Mouse (Mus musculus) heart, embryonic 16.5 days (tissue): ENCODE results near the gene Pitpnm1. TPM values are rescaled to one million over a fixed set of nuclear protein-coding genes. Genes with fewer than 3 reads are reported as not detected.

Experiments used
- ATAC-seq: fragments of 200-750 bp; cut with Nextera tagmentation; replicated peaks from 2 replicates; pipeline ENCODE4 v1.8.0; 2017; ENCODE audit warnings: moderate number of reproducible peaks; ENCODE audit not compliant: insufficient read depth, low FRiP score; ENCODE audit errors: extremely low read depth
- H3K27ac ChIP-seq: fragments of 300-500 bp; sonication (generic); 2 replicates; pipeline ENCODE4 v1.5.1; 2014; ENCODE audit warnings: mild to moderate bottlenecking, low read length, control low read depth, moderate library complexity
- H3K27me3 ChIP-seq: fragments of 300-500 bp; sonication (generic); 2 replicates; pipeline ENCODE4 v1.6.1; 2014; ENCODE audit warnings: low read length, mixed read lengths; ENCODE audit not compliant: control insufficient read depth, insufficient read depth
- H3K36me3 ChIP-seq: fragments of 300-500 bp; sonication (generic); 2 replicates; pipeline ENCODE4 v1.6.1; 2014; ENCODE audit not compliant: control insufficient read depth, insufficient read depth
- H3K4me1 ChIP-seq: fragments of 300-500 bp; sonication (generic); 2 replicates; pipeline ENCODE4 v1.6.1; 2014; ENCODE audit warnings: low read length, mixed read lengths; ENCODE audit not compliant: control insufficient read depth, insufficient read depth
- H3K4me2 ChIP-seq: fragments of 300-500 bp; sonication (generic); 2 replicates; pipeline ENCODE4 v1.6.1; 2014; ENCODE audit warnings: low read depth, mild to moderate bottlenecking, control low read depth, low read length
- H3K4me3 ChIP-seq: fragments of 300-500 bp; sonication (generic); 2 replicates; pipeline ENCODE4 v1.5.1; 2014; ENCODE audit warnings: mild to moderate bottlenecking, control low read depth, low read length
- H3K9ac ChIP-seq: fragments of 300-500 bp; sonication (generic); 2 replicates; pipeline ENCODE4 v1.6.1; 2014; ENCODE audit warnings: low read length, control low read depth
- H3K9me3 ChIP-seq: fragments of 300-500 bp; sonication (generic); replicated peaks from 2 replicates; pipeline ENCODE4 v1.6.1; 2016; ENCODE audit warnings: low read length; ENCODE audit not compliant: control insufficient read depth
- WGBS: fragments of 180-500 bp; shearing (Covaris S2); extraction: QIAGEN DNeasy Blood & Tissue Kit; methylation state at CpG from one replicate; pipeline ENCODE4 v1.1.7; 2014; 5-methylcytosine and 5-hydroxymethylcytosine counted together
- polyA plus RNA-seq: library from polyadenylated mRNA; unstranded; fragments of >200 nt; fragmentation: Nextera tagmentation; extraction: Ambion mirVana; gene quantifications from 2 replicates; pipeline ENCODE4 v1.2.1, GENCODE M21; 2015

The Pitpnm1 gene
- polyA plus RNA-seq, 1 experiment from 2014 or later = 29.4 TPM

DNA sequence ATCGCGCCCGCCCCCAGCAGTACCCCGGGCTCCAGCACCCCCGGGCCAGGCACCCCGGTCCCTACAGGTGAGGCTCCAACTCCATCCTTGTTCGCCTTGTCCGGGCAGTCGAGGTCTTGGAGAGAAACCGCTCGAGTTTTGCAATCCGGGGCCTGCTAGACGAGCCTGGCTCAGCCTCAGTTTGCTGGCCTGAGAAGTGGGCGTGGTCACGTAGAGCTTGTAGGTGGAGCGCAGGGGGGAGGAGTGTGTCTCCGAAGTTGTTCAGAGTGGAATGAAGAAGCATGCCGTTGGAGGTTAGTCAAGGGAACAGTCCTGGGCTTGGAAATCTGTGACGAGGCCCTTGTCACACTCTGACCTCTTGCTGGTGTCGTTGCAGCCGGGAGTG is 2.4 kb upstream of the Pitpnm1 start:
- Histone ChIP-seq H3K4me3 (peak overlapping the region; percentile 70), H3K9ac (peak overlapping the region; percentile 71), H3K27ac (peak overlapping the region; percentile 77), H3K27me3 (peaks cover 18% of the 10 kb centered on the region; the same call in 1 of the 2 replicates), H3K4me1 (peaks cover 32% of the 10 kb centered on the region), H3K36me3 (no peaks in the 10 kb centered on the region), H3K4me2 (peak overlapping the region; percentile 68), H3K9me3 (no peaks in the 10 kb centered on the region)
- peak; percentile 21 for ATAC-seq
- WGBS = under 1% methylated on average over 21 of the region's 21 CpGs

DNA sequence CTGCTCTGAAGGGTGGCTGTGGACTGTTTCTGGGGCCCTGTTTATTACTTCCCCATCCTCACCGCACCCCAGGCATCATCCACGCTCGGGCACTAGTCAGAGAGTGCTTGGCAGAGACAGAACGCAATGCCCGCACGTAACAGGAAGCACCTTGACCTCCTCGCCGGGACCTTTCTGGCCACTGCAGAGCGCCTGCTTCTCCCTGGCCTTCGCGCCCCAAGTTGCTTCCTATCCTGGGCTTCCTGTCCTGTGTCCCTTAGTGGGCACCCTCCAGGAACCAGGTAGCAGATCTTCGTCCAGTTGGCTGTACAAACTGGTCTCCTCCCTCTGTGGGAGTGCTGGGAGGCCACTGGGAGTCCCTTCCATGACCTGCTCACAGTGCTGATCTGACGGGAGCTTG is 1.4 kb upstream of the Pitpnm1 start:
- Histone ChIP-seq H3K27ac (no peak overlapping the region; the same call in 1 of the 2 replicates), H3K4me3 (no peak overlapping the region; the same call in 1 of the 2 replicates), H3K9ac (no peak overlapping the region), H3K4me1 (peaks cover 32% of the 10 kb centered on the region), H3K36me3 (peaks cover 2% of the 10 kb centered on the region; the same call in 1 of the 2 replicates), H3K27me3 (peaks cover 20% of the 10 kb centered on the region; the same call in 1 of the 2 replicates), H3K4me2 (no peak overlapping the region), H3K9me3 (no peaks in the 10 kb centered on the region)
- no peak for ATAC-seq
- 89% methylated on average over 13 of the region's 13 CpGs for WGBS

- Histone ChIP-seq H3K4me1 (peaks cover 32% of the 10 kb centered on the region), H3K36me3 (peaks cover 2% of the 10 kb centered on the region; the same call in 1 of the 2 replicates), H3K27ac (peak overlapping the region; percentile 49), H3K9ac (peak overlapping the region; percentile 78), H3K4me2 (peak overlapping the region; percentile 92), H3K9me3 (no peaks in the 10 kb centered on the region), H3K27me3 (peaks cover 20% of the 10 kb centered on the region; the same call in 1 of the 2 replicates), H3K4me3 (peak overlapping the region; percentile 71)
- WGBS = 10% methylated on average over 9 of the region's 9 CpGs
- ATAC-seq = peak; percentile 12; the same call in 1 of the 2 replicates
Observed at GRCm38 (mm10) chr19:4099056-4099455, 742 bp upstream of the Pitpnm1 start.

GRCm38 (mm10) chr19:4100718-4101261 is 992 bp downstream of the Pitpnm1 start:
- WGBS = under 1% methylated on average over 50 of the region's 52 CpGs
- no peaks in the 10 kb centered on the region for H3K9me3 ChIP-seq

GRCm38 (mm10) chr19:4101466-4101865 is 1.7 kb downstream of the Pitpnm1 start:
- Histone ChIP-seq H3K27me3 (peaks cover 20% of the 10 kb centered on the region; the same call in 1 of the 2 replicates), H3K36me3 (peaks cover 2% of the 10 kb centered on the region; the same call in 1 of the 2 replicates), H3K4me2 (no peak overlapping the region), H3K27ac (no peak overlapping the region), H3K9me3 (no peaks in the 10 kb centered on the region), H3K4me1 (peaks cover 30% of the 10 kb centered on the region), H3K4me3 (no peak overlapping the region), H3K9ac (no peak overlapping the region)
- ATAC-seq = no peak
- WGBS = 83% methylated on average over 6 of the region's 6 CpGs

More at GRCm38 (mm10) chr19:4100718-4101261, 992 bp downstream of the Pitpnm1 start:
- no peak for ATAC-seq
- Histone ChIP-seq H3K4me2 (peak overlapping the region; percentile 92), H3K36me3 (peaks cover 2% of the 10 kb centered on the region; the same call in 1 of the 2 replicates), H3K9ac (peak overlapping the region; percentile 78), H3K27me3 (peaks cover 20% of the 10 kb centered on the region; the same call in 1 of the 2 replicates), H3K27ac (no peak overlapping the region), H3K4me3 (peak overlapping the region; percentile 71), H3K4me1 (peaks cover 32% of the 10 kb centered on the region)

DNA sequence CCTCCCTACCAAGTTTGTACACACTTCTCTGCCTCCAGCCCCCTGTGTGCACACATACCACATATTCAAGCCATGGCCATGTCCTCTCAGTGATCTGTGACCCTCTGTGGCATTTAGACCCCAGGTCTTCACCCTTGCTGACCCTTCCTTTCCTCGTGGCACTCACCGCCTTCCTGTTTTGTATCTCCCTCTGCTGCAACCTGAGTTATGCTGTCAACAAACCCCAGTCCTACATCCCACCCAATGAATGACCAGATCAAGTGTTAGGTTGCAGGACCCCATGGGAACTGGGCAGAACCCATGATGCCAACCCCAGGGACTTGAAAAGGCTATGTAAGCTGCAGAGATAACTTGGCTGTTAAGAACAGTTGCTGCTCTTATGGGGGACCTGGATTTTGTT is 2.3 kb downstream of the Pitpnm1 start:
- no peak overlapping the region for H3K4me3 ChIP-seq
- 84% methylated on average over 2 of the region's 2 CpGs for WGBS
- no peak overlapping the region for H3K9ac ChIP-seq
- no peak overlapping the region for H3K4me2 ChIP-seq
- H3K9me3 ChIP-seq = no peaks in the 10 kb centered on the region
- H3K27ac ChIP-seq = no peak overlapping the region
- ATAC-seq = no peak
- peaks cover 2% of the 10 kb centered on the region; the same call in 1 of the 2 replicates for H3K36me3 ChIP-seq
- peaks cover 30% of the 10 kb centered on the region for H3K4me1 ChIP-seq
- peaks cover 20% of the 10 kb centered on the region; the same call in 1 of the 2 replicates for H3K27me3 ChIP-seq

- H3K36me3 ChIP-seq = peaks cover 2% of the 10 kb centered on the region
Observed at GRCm38 (mm10) chr19:4102626-4103025, 2.8 kb downstream of the Pitpnm1 start.

GRCm38 (mm10) chr19:4103294-4103693 is 3.5 kb downstream of the Pitpnm1 start:
- no peaks in the 10 kb centered on the region for H3K9me3 ChIP-seq
- 93% methylated on average over 18 of the region's 18 CpGs for WGBS
- no peak overlapping the region for H3K4me2 ChIP-seq
- H3K9ac ChIP-seq = no peak overlapping the region
- no peak for ATAC-seq
- peaks cover 2% of the 10 kb centered on the region for H3K36me3 ChIP-seq
- H3K4me1 ChIP-seq = peaks cover 24% of the 10 kb centered on the region
- no peak overlapping the region for H3K4me3 ChIP-seq
- no peak overlapping the region for H3K27ac ChIP-seq
- H3K27me3 ChIP-seq = peaks cover 20% of the 10 kb centered on the region; the same call in 1 of the 2 replicates

More at GRCm38 (mm10) chr19:4102626-4103025, 2.8 kb downstream of the Pitpnm1 start:
- peaks cover 20% of the 10 kb centered on the region; the same call in 1 of the 2 replicates for H3K27me3 ChIP-seq
- H3K27ac ChIP-seq = no peak overlapping the region
- H3K4me1 ChIP-seq = peaks cover 29% of the 10 kb centered on the region
- no peak overlapping the region for H3K4me3 ChIP-seq
- no peak for ATAC-seq
- WGBS = 94% methylated on average over 12 of the region's 12 CpGs
- H3K4me2 ChIP-seq = no peak overlapping the region
- no peak overlapping the region for H3K9ac ChIP-seq
- no peaks in the 10 kb centered on the region for H3K9me3 ChIP-seq

DNA sequence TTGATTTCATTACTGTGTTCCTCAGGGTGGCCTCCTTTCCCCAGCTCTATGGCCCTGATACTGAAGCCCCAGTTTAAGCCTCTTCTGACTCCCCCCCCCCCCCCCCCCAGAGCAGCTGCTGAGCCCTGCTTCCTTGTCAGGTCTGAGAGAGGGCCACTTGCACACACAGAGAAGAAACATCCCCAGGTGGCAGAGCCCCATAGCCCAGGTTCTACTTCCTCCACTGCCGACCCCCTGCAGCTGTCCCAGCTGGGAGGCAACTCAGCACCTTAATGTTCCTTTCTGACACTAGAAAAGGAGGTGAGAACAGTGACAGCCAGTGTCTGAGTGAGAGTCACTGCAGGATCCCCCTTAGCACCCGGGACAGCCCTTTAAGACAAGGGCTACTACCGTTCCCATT is 4.0 kb downstream of the Pitpnm1 start:
- Histone ChIP-seq H3K4me1 (peaks cover 19% of the 10 kb centered on the region), H3K27ac (no peak overlapping the region), H3K9me3 (no peaks in the 10 kb centered on the region), H3K9ac (no peak overlapping the region), H3K4me2 (no peak overlapping the region), H3K36me3 (peaks cover 2% of the 10 kb centered on the region), H3K4me3 (no peak overlapping the region), H3K27me3 (peaks cover 20% of the 10 kb centered on the region; the same call in 1 of the 2 replicates)
- 60% methylated on average over 3 of the region's 3 CpGs for WGBS
- no peak for ATAC-seq
